Mouse (Mus musculus): ENCODE data around the gene Ccdc122. TPM values are rescaled to one million over a fixed set of nuclear protein-coding genes. Genes with fewer than 3 reads are reported as not detected.

The Ccdc122 gene
- polyA plus RNA-seq, 1 experiment: 2.1 TPM

GRCm38 (mm10) chr14:77034175-77034915, 2.2 kb upstream of the Ccdc122 start:
- H3K27me3 ChIP-seq (ENCODE audit: control insufficient read depth, insufficient read depth, insufficient read length): no peaks in the 10 kb centered on the region
- TF ChIP-seq MAX (IDR thresholded peaks at IDR 0.05): no peak
- no peak for TF ChIP-seq USF1 (IDR thresholded peaks at IDR 0.05; ENCODE audit: low read depth)
- no peak for TF ChIP-seq MYOD1 (IDR thresholded peaks at IDR 0.05; ENCODE audit: control insufficient read depth, insufficient read length, low read depth)
- peak; percentile 67 for TF ChIP-seq CEBPB (IDR thresholded peaks at IDR 0.05; ENCODE audit: low read depth)
- no peaks in the 10 kb centered on the region for H3K79me2 ChIP-seq (ENCODE audit: control insufficient read depth, insufficient read depth)
- H3K4me3 ChIP-seq (ENCODE audit: insufficient read depth, poor library complexity, severe bottlenecking): no peak overlapping the region
- peaks cover 34% of the 10 kb centered on the region for H3K36me3 ChIP-seq (ENCODE audit: control insufficient read depth, insufficient read depth)
- H3ac ChIP-seq (ENCODE audit: control insufficient read depth, insufficient read length, low read depth): no peak overlapping the region
- H3K79me3 ChIP-seq (ENCODE audit: low read depth): no peaks in the 10 kb centered on the region

DNA sequence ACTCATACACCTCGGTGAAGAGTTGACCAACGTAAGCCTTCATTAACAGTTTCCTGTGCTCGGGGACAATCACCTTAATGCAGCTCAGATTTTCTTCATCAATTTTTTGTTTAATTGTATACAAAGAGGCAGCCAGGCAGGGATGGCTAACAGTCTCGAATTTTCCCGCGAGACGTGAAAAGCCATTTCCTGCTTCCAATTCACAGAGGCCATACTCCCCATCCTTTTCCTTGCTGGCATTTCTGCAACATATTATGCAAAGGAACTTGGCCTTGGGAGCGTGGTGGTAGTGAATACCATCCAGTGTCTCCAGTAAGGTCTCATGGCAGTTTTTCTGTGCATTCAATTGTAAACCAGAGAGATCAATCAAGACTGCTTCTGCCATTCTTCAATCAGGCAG, 1.6 kb upstream of the Ccdc122 start:
- H3K79me3 ChIP-seq (ENCODE audit: low read depth): no peaks in the 10 kb centered on the region
- TF ChIP-seq FOSL1 (IDR thresholded peaks at IDR 0.05; ENCODE audit: insufficient read depth, low read length, poor library complexity, severe bottlenecking) (no peak), MAX (IDR thresholded peaks at IDR 0.05) (no peak)

GRCm38 (mm10) chr14:77037330-77037729, 758 bp downstream of the Ccdc122 start:
- Histone ChIP-seq H3K36me3 (ENCODE audit: control insufficient read depth, insufficient read depth) (peaks cover 12% of the 10 kb centered on the region), H3K27me3 (ENCODE audit: control insufficient read depth, insufficient read depth, insufficient read length) (no peaks in the 10 kb centered on the region), H3K4me3 (ENCODE audit: insufficient read depth, poor library complexity, severe bottlenecking) (no peak overlapping the region), H3K79me2 (ENCODE audit: control insufficient read depth, insufficient read depth) (no peaks in the 10 kb centered on the region), H3K79me3 (ENCODE audit: low read depth) (no peaks in the 10 kb centered on the region), H3ac (ENCODE audit: control insufficient read depth, insufficient read length, low read depth) (no peak overlapping the region)
- TF ChIP-seq CTCF (IDR thresholded peaks at IDR 0.05; ENCODE audit: control insufficient read depth, insufficient read depth, insufficient read length) (no peak), FOSL1 (IDR thresholded peaks at IDR 0.05; ENCODE audit: insufficient read depth, low read length, poor library complexity, severe bottlenecking) (no peak), MYOG (IDR thresholded peaks at IDR 0.05; ENCODE audit: control insufficient read depth, extremely low read depth, insufficient read length) (no peak), MYOD1 (IDR thresholded peaks at IDR 0.05; ENCODE audit: control insufficient read depth, insufficient read length, low read depth) (no peak), MAX (IDR thresholded peaks at IDR 0.05) (no peak), CEBPB (IDR thresholded peaks at IDR 0.05; ENCODE audit: low read depth) (no peak), USF1 (IDR thresholded peaks at IDR 0.05; ENCODE audit: low read depth) (no peak)

More for the DNA sequence above, 1.6 kb upstream of the Ccdc122 start:
- Histone ChIP-seq H3K79me2 (ENCODE audit: control insufficient read depth, insufficient read depth) (no peaks in the 10 kb centered on the region), H3K27me3 (ENCODE audit: control insufficient read depth, insufficient read depth, insufficient read length) (no peaks in the 10 kb centered on the region), H3K4me3 (ENCODE audit: insufficient read depth, poor library complexity, severe bottlenecking) (no peak overlapping the region), H3ac (ENCODE audit: control insufficient read depth, insufficient read length, low read depth) (no peak overlapping the region), H3K36me3 (ENCODE audit: control insufficient read depth, insufficient read depth) (peaks cover 30% of the 10 kb centered on the region)

GRCm38 (mm10) chr14:77037832-77038425, 1.4 kb downstream of the Ccdc122 start:
- H3K4me3 ChIP-seq (ENCODE audit: insufficient read depth, poor library complexity, severe bottlenecking): no peak overlapping the region
- H3K27me3 ChIP-seq (ENCODE audit: control insufficient read depth, insufficient read depth, insufficient read length): no peaks in the 10 kb centered on the region
- TF ChIP-seq CEBPB (IDR thresholded peaks at IDR 0.05; ENCODE audit: low read depth) (no peak), CTCF (IDR thresholded peaks at IDR 0.05; ENCODE audit: control insufficient read depth, insufficient read depth, insufficient read length) (no peak), FOSL1 (IDR thresholded peaks at IDR 0.05; ENCODE audit: insufficient read depth, low read length, poor library complexity, severe bottlenecking) (no peak), MYOD1 (IDR thresholded peaks at IDR 0.05; ENCODE audit: control insufficient read depth, insufficient read length, low read depth) (no peak), USF1 (IDR thresholded peaks at IDR 0.05; ENCODE audit: low read depth) (no peak), MAX (IDR thresholded peaks at IDR 0.05) (no peak), MYOG (IDR thresholded peaks at IDR 0.05; ENCODE audit: control insufficient read depth, extremely low read depth, insufficient read length) (no peak)
- H3K79me3 ChIP-seq (ENCODE audit: low read depth): no peaks in the 10 kb centered on the region
- H3ac ChIP-seq (ENCODE audit: control insufficient read depth, insufficient read length, low read depth): no peak overlapping the region
- peaks cover 6% of the 10 kb centered on the region for H3K36me3 ChIP-seq (ENCODE audit: control insufficient read depth, insufficient read depth)
- H3K79me2 ChIP-seq (ENCODE audit: control insufficient read depth, insufficient read depth): no peaks in the 10 kb centered on the region

DNA sequence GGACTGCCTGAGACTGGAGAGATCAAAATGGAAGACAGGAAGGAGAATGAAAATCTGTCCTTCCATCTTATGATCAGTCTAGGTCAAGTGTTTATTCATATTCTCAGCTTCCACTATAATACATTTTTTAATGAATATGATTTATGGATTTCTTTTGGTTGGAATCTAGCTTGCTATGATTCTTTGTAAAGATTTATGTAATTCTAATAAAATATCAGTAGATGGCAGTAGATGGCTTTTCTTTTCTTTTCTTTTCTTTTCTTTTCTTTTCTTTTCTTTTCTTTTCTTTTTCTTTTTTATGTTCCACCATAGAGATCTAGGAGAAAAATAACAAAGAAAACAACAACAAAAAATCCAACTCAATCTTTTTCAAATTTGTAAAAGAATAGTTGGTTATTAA, 16.7 kb downstream of the Ccdc122 start:
- TF ChIP-seq FOSL1 (IDR thresholded peaks at IDR 0.05; ENCODE audit: insufficient read depth, low read length, poor library complexity, severe bottlenecking) (no peak), MYOD1 (IDR thresholded peaks at IDR 0.05; ENCODE audit: control insufficient read depth, insufficient read length, low read depth) (no peak), MYOG (IDR thresholded peaks at IDR 0.05; ENCODE audit: control insufficient read depth, extremely low read depth, insufficient read length) (no peak), MAX (IDR thresholded peaks at IDR 0.05) (no peak), USF1 (IDR thresholded peaks at IDR 0.05; ENCODE audit: low read depth) (no peak), CEBPB (IDR thresholded peaks at IDR 0.05; ENCODE audit: low read depth) (no peak), CTCF (IDR thresholded peaks at IDR 0.05; ENCODE audit: control insufficient read depth, insufficient read depth, insufficient read length) (no peak)
- Histone ChIP-seq H3K79me3 (ENCODE audit: low read depth) (no peaks in the 10 kb centered on the region), H3K4me3 (ENCODE audit: insufficient read depth, poor library complexity, severe bottlenecking) (no peak overlapping the region), H3ac (ENCODE audit: control insufficient read depth, insufficient read length, low read depth) (no peak overlapping the region), H3K36me3 (ENCODE audit: control insufficient read depth, insufficient read depth) (no peaks in the 10 kb centered on the region), H3K79me2 (ENCODE audit: control insufficient read depth, insufficient read depth) (no peaks in the 10 kb centered on the region), H3K27me3 (ENCODE audit: control insufficient read depth, insufficient read depth, insufficient read length) (no peaks in the 10 kb centered on the region)

DNA sequence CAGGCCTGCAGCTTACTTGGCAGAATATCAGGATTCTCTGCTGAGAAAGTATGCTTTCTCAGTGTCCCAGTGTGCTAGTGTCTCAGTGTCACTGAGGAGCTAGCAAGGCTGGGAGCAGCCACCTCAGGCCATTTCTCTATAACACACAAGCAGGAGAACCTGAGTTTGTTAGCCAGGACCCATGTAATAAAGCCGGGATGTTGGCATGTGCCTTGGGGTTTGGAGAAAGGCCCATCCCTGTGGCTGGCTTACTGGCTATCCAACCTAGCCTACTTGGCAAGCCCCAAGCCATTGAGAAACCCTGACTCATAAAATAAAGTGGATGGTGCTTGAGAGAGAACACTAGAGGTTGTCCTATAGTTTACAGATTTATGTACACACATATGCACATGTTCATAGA, 32.8 kb downstream of the Ccdc122 start:
- Histone ChIP-seq H3K36me3 (ENCODE audit: control insufficient read depth, insufficient read depth) (no peaks in the 10 kb centered on the region), H3K79me2 (ENCODE audit: control insufficient read depth, insufficient read depth) (no peaks in the 10 kb centered on the region), H3ac (ENCODE audit: control insufficient read depth, insufficient read length, low read depth) (no peak overlapping the region), H3K79me3 (ENCODE audit: low read depth) (no peaks in the 10 kb centered on the region), H3K27me3 (ENCODE audit: control insufficient read depth, insufficient read depth, insufficient read length) (no peaks in the 10 kb centered on the region), H3K4me3 (ENCODE audit: insufficient read depth, poor library complexity, severe bottlenecking) (no peak overlapping the region)
- no peak for TF ChIP-seq CEBPB (IDR thresholded peaks at IDR 0.05; ENCODE audit: low read depth)
- no peak for TF ChIP-seq USF1 (IDR thresholded peaks at IDR 0.05; ENCODE audit: low read depth)
- no peak for TF ChIP-seq MAX (IDR thresholded peaks at IDR 0.05)
- no peak for TF ChIP-seq MYOD1 (IDR thresholded peaks at IDR 0.05; ENCODE audit: control insufficient read depth, insufficient read length, low read depth)
- no peak for TF ChIP-seq FOSL1 (IDR thresholded peaks at IDR 0.05; ENCODE audit: insufficient read depth, low read length, poor library complexity, severe bottlenecking)
- no peak for TF ChIP-seq MYOG (IDR thresholded peaks at IDR 0.05; ENCODE audit: control insufficient read depth, extremely low read depth, insufficient read length)
- TF ChIP-seq CTCF (IDR thresholded peaks at IDR 0.05; ENCODE audit: control insufficient read depth, insufficient read depth, insufficient read length): no peak

All from C2C12 (cell line).